Mouse (Mus musculus) heart, postnatal 25 days (tissue): ENCODE measurements around the gene Cacnb1. TPM values are rescaled to one million over a fixed set of nuclear protein-coding genes. Genes with fewer than 3 reads are reported as not detected.

Experiments used
- DNase-seq: peaks from one replicate; pipeline ENCODE4 v3.0.0; 2022; ENCODE audit warnings: low spot score
- intact Hi-C: fragments of 180-260 bp; cut with DNase I; formaldehyde crosslinking; loops from one replicate; pipeline ENCODE4 v1.15.1; 2025
- total RNA-seq, 2 experiments: library from RNA; stranded (reverse); gene quantifications; 2 replicates each; pipeline ENCODE4 v1.2.3; 2021

The Cacnb1 gene
- total RNA-seq, 2 experiments from 2014 or later = 6.0 to 6.8 TPM

DNA sequence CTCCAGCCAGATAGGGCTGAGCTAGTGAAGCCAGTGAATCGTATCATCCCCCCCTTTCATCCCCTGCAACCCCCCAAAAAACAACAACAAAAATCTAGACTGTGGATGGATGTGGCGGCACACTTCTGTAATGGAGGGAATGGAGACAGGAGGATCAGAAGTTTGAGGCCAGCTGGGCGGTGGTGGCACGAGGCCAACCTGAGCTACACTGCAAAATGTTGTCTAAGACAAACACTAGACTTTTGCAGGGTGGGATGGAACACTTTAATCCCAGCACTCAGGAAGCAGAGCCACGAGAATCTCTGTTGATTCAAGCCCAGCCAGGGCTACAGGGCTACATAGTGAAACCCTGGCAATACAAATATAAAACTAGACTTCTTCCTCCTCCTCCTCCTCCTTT, 21.2 kb upstream of the Cacnb1 start:
- DNase-seq = no peak
- intact Hi-C loops = no loop called here

DNA sequence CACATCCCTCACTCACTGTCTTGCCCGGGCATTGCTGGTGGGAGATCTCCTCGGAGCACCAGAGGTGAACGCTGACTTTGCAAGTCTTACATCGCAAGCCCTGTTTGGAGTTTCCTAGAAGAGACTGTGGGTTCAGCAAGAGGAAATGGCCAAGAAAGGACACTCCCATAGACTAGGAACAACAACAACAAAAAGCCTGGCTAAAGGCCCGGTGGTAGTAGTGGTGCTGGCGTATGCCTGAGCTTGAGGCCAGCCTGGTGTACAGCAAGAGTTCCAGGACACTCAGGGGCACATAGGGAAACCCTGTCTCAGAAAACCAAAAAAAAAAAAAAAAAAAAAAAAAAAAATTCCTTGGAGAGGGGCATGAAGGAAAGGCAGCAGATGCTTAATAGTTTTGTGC, 19.9 kb upstream of the Cacnb1 start:
- intact Hi-C loops = no loop called here
- no peak for DNase-seq

DNA sequence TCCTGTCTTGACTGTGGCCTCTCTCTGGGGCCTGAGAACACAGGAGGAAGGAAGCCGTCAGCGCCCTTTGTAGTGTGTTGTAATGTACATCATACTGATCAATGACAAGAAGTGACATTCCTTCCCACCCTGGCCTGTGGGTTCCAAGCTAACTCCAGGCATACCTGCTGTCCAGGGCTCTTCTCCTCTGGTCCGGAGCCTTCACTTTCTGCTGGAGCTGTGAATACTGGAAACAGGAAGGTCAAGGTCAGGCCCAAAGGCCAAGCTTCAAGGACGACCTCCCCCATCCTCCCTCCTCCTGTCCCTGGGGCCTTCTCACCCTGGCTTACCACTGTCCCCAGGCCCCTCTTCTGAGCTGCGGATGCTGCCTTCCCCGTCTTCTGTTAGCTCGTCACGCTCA, 18.1 kb upstream of the Cacnb1 start:
- DNase-seq = no peak
- intact Hi-C loops = no loop called here

GRCm38 (mm10) chr11:98037871-98038270, 15.0 kb upstream of the Cacnb1 start:
- no peak for DNase-seq
- intact Hi-C loops = no loop called here

DNA sequence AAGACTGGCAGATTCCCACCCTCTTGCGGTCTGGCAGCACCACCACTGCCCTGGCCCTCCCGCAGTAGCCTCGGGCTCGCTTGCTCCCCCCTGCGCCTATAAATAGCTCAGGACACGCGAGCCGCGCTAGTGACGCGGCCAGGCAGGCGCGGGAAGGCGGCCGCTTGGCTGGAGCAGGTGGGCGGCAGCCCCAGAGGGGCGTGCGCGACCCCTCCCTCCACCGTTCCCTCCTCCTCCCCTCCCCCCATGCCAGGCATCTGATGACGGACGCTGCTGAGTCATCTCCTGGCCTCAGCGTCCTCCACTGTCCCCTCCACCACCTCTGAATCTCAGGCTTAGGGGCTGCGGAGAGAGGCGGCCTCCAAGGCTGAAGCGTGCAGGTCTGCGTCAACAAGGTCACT, 13.1 kb upstream of the Cacnb1 start:
- intact Hi-C loops = no loop called here

GRCm38 (mm10) chr11:98034840-98035239, 12.0 kb upstream of the Cacnb1 start:
- DNase-seq = no peak
- intact Hi-C loops = loop anchor here (5.0 kb wide), 1 partner anchor 157 kb away; the partner anchor contains the start of gene Med1

More for the DNA sequence above, 13.1 kb upstream of the Cacnb1 start:
- no peak for DNase-seq

DNA sequence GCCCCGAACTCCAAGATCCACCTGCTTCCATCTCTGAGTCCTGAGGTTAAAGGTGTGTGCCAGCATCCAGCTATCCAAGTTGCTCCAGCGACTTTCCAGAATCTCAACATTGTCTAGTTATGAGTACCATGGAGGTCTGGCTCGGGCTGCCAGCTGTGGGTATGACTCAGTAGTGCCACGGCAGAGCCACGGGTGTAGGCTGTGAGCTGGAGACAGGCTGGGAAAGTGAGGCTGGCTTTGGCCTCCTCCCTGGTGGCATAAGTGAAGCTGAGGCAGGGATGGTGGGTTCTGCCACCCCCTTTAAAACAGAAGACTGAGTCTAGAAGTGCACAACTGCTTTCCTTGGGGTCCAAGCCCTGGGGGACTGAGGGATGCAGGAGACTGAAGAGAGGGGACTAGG, 11.2 kb upstream of the Cacnb1 start:
- no peak for DNase-seq
- intact Hi-C loops = loop anchor here (5.0 kb wide), 1 partner anchor 158 kb away; the partner anchor contains the start of gene Med1

DNA sequence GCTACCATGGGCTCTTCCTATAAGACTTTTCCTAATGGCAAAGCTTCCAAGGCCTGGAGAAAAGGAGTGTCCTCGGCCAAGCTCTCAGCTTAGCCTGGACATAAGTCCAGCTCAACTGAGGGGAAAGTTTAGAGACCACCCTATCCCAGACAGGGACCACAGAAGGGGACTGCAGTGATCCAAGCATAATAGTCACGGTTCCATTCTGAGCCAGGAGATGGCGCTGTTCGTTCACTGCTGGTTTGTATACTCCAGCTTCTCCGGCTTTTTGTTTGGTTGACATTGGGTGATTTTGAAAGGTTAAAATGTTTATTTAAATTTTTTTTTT, 8.6 kb upstream of the Cacnb1 start:
- DNase-seq = no peak
- intact Hi-C loops = loop anchor here (1.0 to 5.0 kb wide), 2 partner anchors 44 to 161 kb away; partner anchors contain the start of gene Med1

DNA sequence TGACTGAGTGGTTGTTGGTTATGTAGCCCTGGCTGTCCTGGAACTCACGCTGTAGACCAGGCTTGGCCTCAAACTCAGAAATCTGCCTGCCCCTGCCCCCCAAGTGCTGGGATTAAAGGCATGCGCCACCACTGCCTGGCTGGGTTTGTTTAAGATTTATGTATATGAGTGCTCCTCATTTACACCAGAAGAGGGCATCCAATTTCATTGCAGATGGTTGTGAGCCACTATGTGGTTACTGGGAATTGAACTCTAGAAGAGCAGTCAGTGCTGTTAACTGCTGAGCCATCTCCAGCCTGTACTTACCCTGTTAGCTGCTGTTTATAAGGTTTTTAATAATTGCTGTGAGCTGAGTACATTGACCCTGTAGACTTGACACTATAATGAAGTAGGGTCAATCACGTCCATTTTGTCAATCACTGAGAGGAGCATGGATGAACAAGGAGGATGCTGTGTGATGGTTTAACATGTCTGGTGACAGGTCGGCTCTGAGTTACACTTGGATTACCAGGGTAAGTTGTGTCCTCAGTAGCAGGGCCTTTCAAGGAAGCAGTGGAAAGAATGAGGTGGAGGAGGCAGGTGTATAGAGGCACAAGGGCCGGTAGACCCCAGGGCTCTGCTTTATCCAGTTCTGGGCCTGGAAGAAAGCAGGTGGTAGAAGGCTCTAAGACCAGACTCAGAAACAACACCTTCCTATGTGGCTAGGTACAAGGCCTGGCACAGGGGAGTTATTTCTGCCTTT, 8.0 kb upstream of the Cacnb1 start:
- intact Hi-C loops = loop anchor here (1.0 to 5.0 kb wide), 2 partner anchors 44 to 161 kb away; partner anchors contain the start of gene Med1
- no peak for DNase-seq

GRCm38 (mm10) chr11:98027785-98028184, 5.0 kb upstream of the Cacnb1 start:
- intact Hi-C loops = loop anchor here (5.0 kb wide), 1 partner anchor 120 kb away; no protein-coding TSS in a partner anchor
- no peak for DNase-seq

GRCm38 (mm10) chr11:98027297-98027688, 4.5 kb upstream of the Cacnb1 start:
- intact Hi-C loops = loop anchor here (5.0 kb wide), 1 partner anchor 120 kb away; no protein-coding TSS in a partner anchor
- DNase-seq = no peak

DNA sequence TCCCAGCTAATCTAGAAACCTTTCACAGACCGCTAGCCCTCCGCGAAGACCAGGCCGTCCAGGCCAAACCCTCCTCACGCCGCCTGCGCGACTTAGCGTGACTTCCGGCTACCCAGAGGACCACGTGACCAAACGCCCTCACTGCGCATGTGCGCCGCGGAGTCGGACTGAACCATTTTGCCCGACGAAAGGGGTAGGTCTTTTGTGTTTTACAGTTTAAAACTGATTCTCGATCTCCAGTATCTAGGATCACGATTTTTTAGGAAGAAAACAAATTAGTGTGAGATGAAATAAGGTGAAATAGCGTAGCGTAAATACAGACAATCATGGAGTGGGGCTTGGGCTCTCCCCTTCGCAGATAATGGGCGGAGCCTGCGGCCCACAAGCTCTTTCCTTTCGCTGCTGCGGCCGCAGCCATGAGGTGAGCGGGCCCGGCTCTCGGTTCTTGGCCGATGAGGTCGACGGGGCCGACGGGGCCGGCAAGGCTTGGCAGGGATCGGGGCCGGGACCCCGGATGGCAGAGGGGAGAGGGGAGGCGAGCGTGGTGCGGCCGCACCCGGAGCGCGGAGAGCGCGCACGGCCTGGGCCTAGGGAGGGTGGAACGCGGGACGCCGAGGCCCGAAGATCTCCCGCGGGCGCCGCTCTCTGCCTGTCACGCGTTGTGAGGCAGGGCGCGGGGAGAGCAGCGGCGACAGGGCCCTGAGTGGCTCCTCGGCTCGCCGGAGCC, 3.9 kb upstream of the Cacnb1 start, which contains the start of gene Rpl19:
TSS of gene Rpl19 (plus strand) at position 141 of the 727 bp plus-strand sequence.
- DNase-seq = peak; percentile 85
- intact Hi-C loops = loop anchor here (5.0 kb wide), 1 partner anchor 121 kb away; no protein-coding TSS in a partner anchor

- DNase-seq = no peak
- intact Hi-C loops = loop anchor here (5.0 kb wide), 1 partner anchor 121 kb away; no protein-coding TSS in a partner anchor
These were observed 3.4 kb upstream of the Cacnb1 start for GRCm38 (mm10) chr11:98026248-98026569.

DNA sequence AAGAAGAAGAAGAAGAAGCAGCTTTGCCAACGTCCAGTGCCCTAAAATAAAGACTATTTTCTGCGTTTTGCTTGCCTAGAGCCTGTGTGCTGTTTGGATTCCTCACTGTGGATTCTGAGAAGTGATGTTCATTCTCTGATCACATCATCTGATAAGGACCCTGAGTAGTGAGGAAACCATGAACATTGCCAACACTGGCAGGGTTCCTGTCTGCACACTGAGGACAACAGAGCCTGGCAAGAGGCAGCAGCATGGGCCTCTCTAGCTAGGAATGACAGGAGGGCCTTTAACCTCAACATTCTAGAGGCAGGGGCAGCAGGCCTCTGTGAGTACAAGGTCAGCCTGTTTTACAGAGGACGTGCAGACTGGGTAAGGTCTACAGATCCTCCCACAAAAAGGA, 1.7 kb upstream of the Cacnb1 start:
- DNase-seq = no peak
- intact Hi-C loops = no loop called here

DNA sequence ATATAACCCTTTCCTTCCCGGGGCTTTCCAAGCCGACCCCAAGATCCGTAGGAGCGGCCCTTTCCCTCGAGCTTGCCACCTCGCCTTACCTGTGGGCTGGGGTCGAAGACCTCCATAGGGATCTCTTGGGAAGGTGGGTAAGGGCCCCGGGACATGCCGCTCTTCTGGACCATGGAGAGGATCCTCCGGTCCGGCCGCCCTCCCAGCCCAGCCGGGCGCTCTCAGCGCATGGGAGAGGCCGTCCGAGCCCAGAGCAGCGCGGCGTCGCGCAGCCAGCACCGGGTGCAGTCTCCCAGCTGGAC, 630 bp downstream of the Cacnb1 start:
- intact Hi-C loops = no loop called here
- DNase-seq = no peak

DNA sequence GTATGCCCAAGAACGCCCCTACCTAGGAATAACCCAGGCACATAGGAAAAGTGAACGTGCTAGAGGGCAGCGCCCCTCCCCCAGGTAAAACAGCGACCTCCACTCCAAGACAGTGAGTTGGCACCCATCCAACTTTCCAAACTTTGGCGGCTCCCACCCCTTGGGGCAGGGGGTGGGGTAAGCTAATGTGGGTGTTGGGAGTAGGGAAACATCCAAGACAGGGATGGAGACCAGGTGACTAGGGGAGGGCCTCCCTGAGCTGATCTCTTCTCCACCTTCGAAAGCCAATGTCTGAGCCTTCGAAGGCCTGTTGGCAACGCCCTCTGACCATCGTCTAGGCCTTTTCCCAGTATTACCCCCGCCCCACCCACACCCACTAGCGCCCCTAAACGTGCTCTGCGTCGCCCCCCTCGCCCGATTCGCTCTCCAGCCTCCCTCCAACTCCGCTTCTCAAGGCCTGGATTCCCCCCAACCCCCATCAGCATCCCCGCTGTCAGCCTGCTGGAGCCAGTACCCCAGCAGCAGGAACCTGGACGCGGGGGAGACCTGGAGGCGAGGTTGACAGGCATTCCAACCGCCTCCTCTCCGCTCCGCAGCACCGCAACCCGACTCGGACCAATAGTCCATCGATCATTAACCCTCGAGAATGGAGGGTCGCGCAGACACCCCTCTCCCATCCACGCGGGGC, 1.1 kb downstream of the Cacnb1 start:
- intact Hi-C loops = no loop called here
- DNase-seq = no peak

DNA sequence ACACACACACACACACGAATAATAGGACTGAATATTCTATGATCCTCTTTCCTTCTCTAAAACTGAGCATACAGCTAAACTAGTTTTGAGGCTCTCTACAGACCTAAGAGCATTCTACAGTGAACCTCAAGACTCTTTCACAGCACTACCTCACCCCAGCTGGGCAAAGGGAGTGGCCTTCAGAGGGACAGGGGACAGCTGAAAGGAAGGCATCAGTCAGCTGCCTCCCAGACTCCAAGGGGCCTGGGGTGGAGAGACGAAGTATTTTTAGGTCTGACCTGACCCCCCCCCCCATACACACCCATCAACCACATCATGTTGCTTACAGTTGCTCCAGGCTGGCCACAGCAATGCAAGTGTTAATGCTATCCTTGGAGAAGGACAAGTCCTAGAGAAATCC, 1.7 kb downstream of the Cacnb1 start:
- no peak for DNase-seq
- intact Hi-C loops = no loop called here

DNA sequence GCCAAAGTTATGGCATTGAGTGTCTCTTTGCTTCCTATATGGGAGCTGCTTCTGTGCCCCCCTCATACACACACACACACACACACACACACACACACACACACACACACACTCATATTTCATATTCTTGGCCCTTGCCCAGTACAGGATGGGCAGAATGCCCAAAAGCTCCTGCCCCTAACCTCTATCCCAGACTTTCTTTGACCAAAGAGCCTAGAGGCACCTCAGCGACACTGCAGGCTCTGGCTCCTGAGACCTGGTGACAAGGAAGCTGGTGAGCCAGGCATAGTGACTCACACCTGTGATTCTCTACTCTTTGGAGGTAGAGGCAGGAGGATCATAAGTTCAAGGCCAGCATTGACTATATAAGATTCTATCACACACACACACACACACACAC, 2.1 kb downstream of the Cacnb1 start:
- no peak for DNase-seq
- intact Hi-C loops = no loop called here

- DNase-seq = no peak
- intact Hi-C loops = no loop called here
These were observed 2.8 kb downstream of the Cacnb1 start for GRCm38 (mm10) chr11:98019883-98020610.
